Mouse (Mus musculus): ENCODE data around the gene Pxt1.
"Not testable (repeated sequence)": the region's sequence is repeated elsewhere in the genome, so short reads cannot be mapped to it uniquely, and the experiment has no call there.

The Pxt1 gene

DNA sequence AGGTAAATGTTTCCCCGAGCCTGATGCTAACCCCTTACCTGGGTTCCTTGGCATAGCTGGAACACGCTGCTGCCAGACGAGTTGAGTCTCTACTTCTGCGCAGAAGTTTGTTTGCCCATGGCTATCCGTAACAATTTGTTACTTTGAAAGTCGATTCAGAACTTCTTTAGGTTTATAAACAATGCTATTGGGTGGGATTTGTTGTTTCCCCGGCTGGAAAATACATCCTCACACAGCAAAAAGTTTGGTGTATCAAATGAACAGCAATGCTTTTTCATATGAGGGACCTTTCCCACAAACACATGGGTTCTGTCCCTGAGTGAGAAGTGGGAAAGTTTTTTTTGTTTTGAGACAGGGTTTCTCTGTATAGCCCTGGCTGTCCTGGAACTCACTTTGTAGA is at the start of gene Pxt1:
TSS of gene Pxt1 (minus strand) at position 101 of the 400 bp plus-strand sequence.
- DNase-seq (ENCODE audit: low spot score in 2 of 2) = no peak

DNA sequence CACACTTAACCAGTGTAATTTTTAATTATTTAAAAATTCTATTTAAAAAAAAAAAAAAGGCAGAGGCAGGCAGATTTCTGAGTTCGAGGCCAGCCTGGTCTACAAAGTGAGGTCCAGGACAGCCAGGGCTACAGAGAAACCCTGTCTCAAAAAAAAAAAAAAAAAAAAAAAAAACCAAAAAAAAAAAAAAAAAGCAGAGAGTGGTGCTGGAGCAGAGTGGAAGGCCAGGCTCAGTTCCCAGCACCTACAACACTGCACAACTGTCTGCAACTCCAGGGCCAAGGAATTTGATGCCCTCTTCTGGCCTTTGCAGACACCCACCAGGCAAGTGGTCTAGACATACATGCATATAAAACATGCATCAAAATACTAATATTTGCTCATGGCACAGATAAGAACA is 49.4 kb upstream of the Pxt1 start:
- DNase-seq (ENCODE audit: low spot score in 2 of 2) = not testable (repeated sequence)

DNA sequence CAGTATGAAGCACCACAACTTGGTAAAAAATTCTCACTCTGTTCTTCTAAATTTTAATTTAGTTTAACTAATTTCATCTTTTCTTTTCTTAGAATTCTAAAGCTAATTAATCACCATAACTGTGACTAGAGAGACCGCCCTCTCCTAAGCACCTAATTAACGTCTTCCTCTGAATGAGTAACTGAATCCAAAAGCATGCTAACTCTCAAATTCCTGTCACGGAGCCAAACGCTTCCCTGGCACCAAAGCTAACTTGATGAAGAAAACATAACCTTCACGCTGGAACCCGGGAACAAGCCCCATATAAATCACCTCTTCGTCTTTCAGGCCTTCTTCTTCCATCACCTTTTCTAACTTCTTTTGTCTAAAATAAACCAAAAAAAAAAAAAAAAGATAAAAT is 48.5 kb upstream of the Pxt1 start:
- DNase-seq (ENCODE audit: low spot score in 2 of 2) = peak; percentile 69

DNA sequence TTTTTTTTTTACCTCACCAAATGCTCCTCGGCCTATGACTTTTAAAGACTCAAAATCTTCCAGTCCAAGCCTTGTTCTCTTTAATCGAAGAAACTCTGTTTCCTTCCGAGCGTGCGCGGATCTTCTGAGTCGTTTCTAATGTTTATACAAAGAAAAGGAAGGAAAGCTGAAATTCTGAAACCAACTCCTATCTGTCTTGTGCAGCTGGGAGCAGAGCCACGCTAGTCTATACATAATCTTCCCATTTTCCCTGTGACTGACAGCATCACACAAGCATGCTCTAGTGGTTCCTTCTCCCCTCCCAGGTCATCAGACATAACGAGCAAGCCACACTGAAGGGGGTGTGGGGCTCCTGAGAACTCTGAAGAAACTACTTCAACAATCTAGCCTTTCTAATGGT is 47.6 kb upstream of the Pxt1 start:
- no peak for DNase-seq (ENCODE audit: low spot score in 2 of 2)

DNA sequence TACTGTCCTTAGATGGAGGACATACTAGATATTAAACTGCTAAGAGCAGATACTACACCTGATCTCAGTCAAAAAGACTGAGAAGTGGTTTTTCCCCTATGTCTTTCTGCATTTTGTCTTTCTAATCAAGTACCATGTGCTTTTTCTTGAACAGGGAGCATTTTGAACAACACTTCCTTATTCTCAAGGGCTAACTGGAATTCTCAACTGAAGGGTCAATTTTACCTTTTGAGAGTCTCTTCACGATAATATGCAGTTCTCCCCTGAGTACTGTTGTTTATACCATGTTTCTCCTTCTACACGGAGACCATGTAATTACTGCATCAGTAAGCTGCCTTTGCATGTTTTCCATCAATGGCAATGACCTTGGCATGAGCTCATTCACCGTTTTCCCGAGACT is 46.4 kb upstream of the Pxt1 start:
- no peak for DNase-seq (ENCODE audit: low spot score in 2 of 2)

DNA sequence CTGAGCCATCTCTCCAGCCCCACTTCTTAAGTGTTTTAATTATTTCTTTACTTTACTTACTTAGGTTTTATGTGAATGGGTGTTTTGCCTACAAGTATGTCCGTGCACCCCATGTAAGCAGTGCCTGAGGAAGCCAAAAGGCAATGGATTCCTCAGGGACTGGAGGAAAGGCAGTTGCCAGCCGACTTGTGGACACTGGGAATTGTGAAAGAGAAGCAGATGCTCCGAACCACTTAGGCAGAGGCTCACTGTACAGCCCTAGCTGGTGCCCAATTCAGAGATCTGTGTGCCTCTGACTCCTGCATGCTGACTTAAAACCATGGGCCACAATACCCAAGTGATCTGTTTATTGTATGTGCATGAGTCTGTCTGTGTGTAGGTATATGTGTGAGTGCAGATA is 45.4 kb upstream of the Pxt1 start:
- DNase-seq (ENCODE audit: low spot score in 2 of 2) = no peak

DNA sequence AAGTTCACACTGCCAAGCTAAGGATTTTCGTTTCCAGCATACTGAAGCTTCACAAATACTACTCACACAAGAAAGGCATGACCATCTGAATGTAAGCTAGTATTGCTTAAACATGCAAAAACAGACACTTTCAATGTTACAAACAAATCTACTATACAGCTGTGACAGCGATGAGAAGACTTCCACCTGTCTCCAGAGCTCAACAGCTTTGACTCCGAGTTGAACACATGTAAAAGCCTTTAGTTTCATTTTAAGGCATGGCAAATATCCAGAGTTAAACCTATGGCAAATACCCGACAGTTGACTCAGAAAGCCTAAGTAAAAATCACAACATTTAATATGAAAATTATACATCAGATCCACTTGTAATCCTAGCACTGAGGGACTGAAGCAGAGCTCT is 44.7 kb upstream of the Pxt1 start:
- no peak for DNase-seq (ENCODE audit: low spot score in 2 of 2)

DNA sequence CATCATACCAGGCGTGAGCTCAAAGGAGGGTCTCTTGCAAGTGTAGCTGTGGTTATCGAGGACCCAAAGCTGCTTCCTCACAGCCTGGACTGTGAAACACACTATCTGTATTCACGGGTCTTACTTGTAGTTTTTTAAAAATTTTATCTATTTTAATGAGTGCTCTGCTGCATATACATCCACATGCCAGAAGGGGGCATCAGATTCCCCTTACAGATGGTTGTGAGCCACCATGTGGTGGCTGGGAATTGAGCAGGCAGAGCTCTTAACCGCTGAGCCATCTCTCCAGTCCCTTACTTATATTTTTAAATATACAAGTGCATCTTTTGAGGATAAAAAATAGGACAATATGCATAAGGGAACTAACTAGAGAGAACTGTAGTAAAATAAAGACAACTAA is 44.1 kb upstream of the Pxt1 start:
- DNase-seq (ENCODE audit: low spot score in 2 of 2) = peak; percentile 52 to 63

DNA sequence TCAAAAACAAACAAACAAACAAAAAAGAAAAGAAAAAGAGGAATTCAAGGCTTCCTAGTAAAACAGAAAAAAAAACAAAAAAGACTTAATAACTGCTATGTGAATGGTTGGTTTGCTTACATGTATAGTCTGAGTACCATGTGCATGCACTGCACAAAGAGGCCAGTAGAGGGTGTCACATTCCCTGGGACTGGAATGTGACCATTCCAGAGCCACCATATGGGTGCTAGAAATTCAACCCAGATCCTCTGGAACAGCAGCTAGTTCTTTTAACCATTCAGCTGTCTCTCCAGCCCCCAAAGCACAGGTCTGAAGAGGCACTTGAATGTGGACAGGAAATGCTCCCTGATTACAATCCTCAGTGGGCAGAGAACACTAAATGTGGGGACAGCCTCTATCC is 43.2 kb upstream of the Pxt1 start:
- DNase-seq (ENCODE audit: low spot score in 2 of 2) = no peak

DNA sequence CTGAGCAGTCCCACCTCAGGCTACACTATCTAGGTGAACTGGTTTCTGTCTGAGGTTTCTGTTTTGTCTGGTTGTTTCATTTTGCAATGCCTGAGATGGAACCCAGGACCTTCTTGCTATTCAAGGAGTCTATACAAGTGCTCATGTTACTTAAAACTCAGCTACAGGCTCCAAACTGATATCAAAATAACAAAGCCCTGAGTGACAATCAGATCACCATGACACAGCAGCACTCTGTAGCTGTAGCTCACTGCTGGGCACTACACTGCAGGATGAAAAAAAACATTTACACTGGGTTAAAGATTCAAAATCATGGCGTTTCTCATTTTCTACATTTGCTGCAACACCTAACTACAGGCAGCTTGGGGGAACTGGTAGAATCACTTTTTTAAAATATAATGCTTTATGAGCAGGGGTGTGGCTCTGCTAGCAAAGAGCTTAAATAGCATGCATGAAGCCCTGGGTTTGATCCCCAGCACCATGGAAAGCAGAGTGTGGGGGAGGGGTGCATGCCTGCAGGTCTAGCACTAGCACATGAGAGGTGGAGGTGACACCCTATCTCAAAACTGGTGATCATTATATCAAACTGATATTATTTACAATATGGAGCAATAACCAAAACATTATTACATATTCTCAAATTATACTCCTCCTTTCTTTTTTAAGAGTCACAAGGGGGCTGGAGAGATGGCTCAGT is 41.2 kb upstream of the Pxt1 start:
- DNase-seq (ENCODE audit: low spot score in 2 of 2) = no peak

DNA sequence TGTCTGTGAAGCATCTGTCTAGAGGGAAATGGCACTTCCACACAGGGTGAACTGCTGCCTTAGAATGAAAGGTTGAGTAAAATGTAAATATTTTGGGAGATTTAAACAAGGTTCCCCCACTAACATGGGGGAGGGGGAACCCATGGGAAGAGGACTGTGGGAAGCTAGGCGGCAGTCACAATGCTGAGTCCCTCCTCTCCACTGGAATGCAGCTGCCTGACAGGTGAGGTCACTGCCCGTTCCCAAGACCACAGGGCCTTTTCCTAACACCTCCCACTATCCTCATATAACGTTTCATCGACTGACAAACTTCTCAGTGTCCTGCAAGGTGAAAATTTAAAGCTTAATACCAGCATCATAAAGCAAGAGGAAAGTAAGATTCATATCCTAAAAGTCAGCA is 39.0 kb upstream of the Pxt1 start:
- no peak for DNase-seq (ENCODE audit: low spot score in 2 of 2)

DNA sequence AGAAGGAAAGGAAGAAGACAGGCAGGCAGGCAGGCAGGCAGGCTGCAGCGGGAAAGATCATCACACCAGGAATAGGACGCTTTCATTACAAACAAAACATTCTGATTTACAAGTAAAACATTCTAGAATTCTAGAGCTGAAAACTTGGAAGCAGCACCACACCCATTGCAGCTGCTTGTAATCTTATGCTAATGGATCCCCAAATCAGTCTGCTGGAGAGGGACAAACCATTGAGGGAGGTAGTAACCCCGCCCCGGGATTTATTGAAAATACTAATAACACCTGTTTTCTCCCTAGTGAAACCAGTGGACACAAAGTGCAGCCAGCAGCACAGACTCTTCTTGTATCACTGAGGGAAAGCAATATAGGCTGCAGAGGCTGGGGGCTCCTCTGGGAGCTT is 37.4 kb upstream of the Pxt1 start:
- no peak for DNase-seq (ENCODE audit: low spot score in 2 of 2)

DNA sequence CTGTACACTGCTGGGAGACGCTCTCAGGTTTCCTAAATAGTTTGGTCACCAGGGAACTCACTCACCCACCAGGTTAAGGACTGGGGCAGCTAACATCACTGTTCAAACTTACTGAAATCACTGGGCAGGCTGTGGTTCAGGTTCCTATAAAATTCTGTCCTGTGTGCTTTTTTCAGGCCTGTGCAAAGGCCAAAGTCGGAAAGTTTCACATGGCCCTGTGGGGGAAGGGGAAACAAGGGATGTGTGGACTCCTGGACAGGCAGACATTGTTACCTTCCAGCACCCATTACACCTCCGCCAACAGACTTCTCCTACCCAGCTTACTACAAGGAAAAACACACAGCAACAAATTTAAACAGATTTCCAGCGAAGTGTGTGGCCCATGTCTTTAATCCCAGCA is 35.5 kb upstream of the Pxt1 start:
- no peak for DNase-seq (ENCODE audit: low spot score in 2 of 2)

DNA sequence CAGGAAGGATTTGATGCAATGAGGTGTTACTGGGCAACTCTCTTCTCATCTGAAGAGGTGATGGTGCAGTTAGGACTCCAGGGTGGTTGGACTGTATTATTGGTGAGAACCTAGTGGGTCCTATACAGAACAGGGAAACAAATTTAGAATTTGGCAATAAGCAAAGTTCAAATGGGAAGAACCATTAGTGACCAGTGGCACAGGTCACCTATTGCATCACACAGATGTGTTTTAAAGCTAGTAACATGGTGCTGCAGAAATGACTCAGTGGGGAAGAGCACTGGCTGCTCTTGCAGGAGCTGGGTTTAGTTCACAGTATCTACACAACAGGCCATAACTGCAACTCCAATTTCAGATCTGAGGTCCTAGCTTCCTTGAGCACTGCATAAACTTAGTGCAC is 26.5 kb upstream of the Pxt1 start:
- no peak for DNase-seq (ENCODE audit: low spot score in 2 of 2)

DNA sequence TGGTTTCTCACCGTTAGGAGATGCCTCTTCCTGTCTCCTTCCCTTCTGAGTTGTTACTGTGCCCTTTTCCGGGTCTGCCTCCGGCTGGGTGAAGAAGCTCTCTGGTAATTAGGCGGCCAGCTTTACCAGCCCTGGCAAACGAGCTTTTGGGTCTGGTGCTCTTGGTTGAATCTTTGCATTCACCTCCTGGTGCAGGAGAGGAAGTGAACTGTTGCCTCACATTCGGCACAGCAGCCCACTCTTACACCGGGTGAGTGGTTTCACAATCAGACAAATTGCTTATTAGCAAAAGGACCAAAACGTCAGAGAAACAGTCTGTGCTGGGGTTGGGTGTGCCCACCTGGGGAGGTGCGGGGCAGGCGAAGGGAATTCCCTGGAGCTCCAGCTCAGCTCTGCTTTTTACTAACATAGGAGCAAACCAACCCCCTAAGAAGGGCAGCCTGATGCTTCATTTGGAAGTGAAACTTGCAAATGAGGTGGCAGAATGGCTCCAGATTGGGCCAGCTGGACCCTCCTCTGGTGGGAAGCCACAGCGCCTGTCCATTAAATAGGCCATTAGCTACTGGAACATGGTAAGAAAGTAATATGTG is 23.5 kb upstream of the Pxt1 start:
- no peak for DNase-seq (ENCODE audit: low spot score in 2 of 2)

DNA sequence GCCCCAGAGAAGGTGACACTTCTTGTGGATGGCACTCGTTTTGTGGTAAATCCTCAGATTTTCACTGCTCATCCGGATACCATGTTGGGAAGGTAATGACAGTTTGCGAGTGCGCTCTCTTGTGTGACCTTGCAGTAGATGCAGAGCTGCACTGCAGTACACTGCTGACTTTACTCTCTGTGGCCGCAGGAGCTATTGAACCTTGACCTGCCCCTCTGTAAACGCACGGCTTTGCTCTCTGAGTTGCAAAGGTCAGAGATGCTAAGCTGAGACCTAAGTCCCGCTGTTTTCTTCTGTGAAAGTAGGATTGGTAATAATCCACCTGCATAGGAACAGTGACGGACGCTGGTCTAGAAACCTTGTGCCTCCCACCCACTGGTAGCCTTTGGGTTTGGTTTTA is 18.0 kb upstream of the Pxt1 start:
- DNase-seq (ENCODE audit: low spot score in 2 of 2) = no peak

DNA sequence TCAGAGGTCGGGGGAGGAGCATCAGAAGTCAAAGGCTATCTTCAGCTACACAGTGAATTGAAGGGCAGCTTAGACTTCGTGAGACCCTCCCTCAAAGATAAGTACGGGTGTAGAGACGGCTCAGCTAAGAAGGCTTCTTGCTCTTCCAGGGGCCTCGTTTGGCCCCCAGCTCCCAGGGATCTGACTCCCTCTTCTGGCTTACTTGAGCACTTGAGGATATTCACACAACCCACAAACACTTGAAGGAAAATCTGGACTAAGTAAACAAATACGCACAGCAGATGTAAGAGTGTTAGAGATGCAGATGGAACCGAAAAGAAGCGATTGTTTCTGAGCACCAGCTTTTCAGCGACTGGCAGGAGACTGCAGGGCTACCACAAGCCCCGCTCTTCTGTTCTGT is 17.0 kb upstream of the Pxt1 start:
- DNase-seq (ENCODE audit: low spot score in 2 of 2) = no peak

DNA sequence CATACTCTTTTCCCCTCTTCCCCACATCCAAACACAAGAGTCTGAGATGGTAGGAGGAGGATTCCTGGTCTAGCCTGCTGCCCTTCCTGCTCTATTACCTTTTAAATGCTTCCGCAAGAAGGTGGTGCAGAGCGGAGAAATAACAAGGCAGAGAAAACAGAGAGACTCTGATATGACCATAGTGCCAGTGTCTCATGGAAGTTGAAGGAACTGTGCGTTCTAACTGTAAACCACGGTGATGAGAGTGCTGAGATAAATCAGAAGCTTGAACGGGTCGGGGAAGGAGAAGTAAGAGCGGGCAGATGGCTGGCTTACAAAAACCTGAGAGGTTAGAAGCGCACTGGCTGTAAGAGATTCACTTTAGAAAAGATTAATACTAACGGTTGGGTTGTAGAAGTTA is 10.8 kb upstream of the Pxt1 start:
- DNase-seq (ENCODE audit: low spot score in 2 of 2) = no peak

DNA sequence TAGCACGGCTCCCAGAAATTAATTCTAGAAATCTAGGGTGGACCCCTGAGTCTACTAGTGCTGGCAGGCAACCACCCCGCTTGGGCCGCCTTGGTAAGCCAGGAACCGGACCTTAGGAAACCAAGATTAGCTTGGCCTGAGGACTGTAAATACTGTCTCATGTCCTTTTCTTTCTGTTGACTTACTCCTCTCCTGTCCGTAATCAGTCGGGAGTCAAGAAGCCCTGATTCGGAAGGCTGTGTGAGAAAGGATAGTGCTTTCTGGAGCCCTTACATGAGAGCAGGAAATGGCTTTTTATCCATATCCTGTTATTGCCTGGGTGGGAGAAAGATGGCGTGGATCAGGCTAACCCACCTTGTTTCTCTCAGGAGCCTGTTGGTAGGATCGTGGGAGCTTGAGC is 9.6 kb upstream of the Pxt1 start:
- DNase-seq (ENCODE audit: low spot score in 2 of 2) = no peak

DNA sequence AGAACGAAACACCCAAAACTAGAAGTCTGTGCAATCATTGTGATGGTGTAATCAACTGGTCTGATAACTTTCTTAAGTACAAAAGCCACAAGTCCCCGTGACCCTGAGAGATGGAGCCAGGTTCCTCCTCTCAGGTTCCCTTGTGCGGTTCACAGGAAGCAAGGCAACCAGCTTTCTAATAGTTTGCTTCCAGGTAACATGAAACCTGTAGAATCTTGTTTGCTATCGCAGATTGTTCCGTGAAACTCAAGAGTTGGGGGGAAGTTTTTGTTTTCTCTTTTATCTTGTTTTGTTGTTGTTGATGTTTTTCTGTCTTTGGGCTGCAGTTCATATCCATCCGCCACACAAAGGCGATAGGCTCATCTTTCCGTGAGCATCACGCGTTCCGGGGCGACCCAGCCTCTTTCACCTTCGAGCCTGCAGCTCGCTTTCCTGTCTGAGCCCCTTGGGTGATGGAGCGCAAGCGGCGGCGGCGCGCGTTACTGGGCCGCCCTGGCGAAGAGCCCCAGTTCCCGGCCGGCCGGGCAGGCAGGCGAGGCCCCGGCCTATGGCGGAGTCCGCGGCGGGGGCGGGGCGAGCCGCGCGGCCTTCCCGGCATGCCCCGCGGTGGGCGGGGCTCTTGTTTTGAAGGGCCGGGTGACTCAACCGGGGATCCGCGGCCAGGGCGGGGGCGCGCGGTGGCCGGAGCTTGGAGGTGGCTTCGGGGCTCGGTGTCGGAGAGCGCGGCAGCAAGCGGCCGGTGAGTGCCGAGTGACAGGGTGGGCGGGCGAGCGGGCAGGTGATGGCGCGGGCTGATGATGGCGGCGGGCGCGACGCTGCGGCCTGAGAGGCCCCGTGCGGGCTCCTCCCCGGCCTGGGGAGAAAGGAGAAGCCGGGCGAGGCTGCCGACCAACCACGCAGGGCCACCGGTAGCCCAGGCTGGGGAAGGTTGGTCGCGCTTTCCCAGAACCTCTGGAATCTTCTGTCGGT is 8.5 kb upstream of the Pxt1 start, which contains the start of gene Kctd20:
TSS of gene Kctd20 (plus strand) at position 120 of the 969 bp plus-strand sequence.
- peak; percentile 89 to 92 for DNase-seq (ENCODE audit: low spot score in 2 of 2)

DNA sequence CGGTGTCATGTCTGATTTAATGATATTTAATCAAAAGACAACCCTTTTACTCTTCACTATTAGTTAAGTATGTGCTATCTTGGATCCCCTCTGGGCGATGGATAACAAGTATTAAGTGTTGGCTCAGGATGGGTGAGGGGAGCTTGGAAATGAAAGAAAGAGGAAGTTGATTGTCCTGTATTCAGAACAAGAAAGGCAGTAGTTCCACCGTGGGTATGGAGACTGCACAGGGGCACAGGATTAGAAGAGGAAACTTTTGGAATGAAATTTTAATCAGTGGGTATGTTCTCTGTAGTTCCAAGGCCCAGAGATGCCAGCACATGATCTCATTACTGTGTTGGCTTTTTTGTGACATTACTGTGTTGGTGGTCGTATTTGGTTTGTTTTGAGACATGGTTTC is 7.1 kb upstream of the Pxt1 start:
- DNase-seq (ENCODE audit: low spot score in 2 of 2) = no peak

DNA sequence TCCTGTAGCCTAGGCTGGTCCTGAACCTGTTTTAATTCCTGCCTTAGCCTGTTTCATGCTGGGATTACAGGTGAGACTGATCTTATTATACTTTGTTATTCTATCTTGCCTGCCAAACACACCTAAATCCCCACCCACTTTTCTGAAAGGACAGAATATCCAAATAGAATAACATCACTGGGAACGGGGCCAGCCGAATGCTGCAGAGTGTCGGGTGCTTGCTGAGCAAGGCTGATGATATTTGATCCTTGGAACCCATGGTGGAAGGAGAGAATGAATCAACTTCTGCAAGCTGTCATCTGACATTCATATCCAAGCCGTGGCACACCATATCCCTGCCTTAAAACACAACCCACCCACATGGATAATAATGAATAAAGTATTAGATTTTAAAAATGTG is 5.0 kb upstream of the Pxt1 start:
- no peak for DNase-seq (ENCODE audit: low spot score in 2 of 2)

Data from right cerebral cortex, postnatal 10 days (tissue).